Mouse (Mus musculus) liver, embryonic 16.5 days (tissue): ENCODE data around the gene Ccdc9. TPM values are rescaled to one million over a fixed set of nuclear protein-coding genes. Genes with fewer than 3 reads are reported as not detected.

Experiments used
- ATAC-seq: fragments of 200-750 bp; cut with Nextera tagmentation; 2 replicates; pipeline ENCODE4 v1.8.0; 2017; ENCODE audit warnings: low read depth, mild to moderate bottlenecking, moderate number of reproducible peaks, moderate library complexity
- H3K27ac ChIP-seq: fragments of 300-500 bp; sonication (generic); 2 replicates; pipeline ENCODE4 v1.5.1; 2014; ENCODE audit warnings: mild to moderate bottlenecking, low read length
- H3K27me3 ChIP-seq: fragments of 300-500 bp; sonication (generic); 2 replicates; pipeline ENCODE4 v1.6.1; 2014; ENCODE audit warnings: low read depth, low read length, mixed read lengths; ENCODE audit not compliant: control insufficient read depth, insufficient read depth
- H3K36me3 ChIP-seq: fragments of 300-500 bp; sonication (generic); 2 replicates; pipeline ENCODE4 v1.6.1; 2014; ENCODE audit warnings: mild to moderate bottlenecking; ENCODE audit not compliant: control insufficient read depth, insufficient read depth
- H3K4me1 ChIP-seq: fragments of 300-500 bp; sonication (generic); 2 replicates; pipeline ENCODE4 v1.6.1; 2014; ENCODE audit warnings: low read depth, low read length, mixed read lengths; ENCODE audit not compliant: control insufficient read depth
- H3K4me2 ChIP-seq: fragments of 300-500 bp; sonication (generic); 2 replicates; pipeline ENCODE4 v1.6.1; 2014; ENCODE audit warnings: low read depth, low read length, mixed read lengths
- H3K4me3 ChIP-seq: fragments of 300-500 bp; sonication (generic); 2 replicates; pipeline ENCODE4 v1.5.1; 2014; ENCODE audit warnings: low read depth, mild to moderate bottlenecking, low read length
- H3K9ac ChIP-seq: fragments of 300-500 bp; sonication (generic); 2 replicates; pipeline ENCODE4 v1.6.1; 2014; ENCODE audit warnings: low read depth, low read length
- H3K9me3 ChIP-seq: fragments of 300-500 bp; sonication (generic); replicated peaks from 2 replicates; pipeline ENCODE4 v1.6.1; 2016; ENCODE audit warnings: low read length; ENCODE audit not compliant: control insufficient read depth
- WGBS: fragments of 180-500 bp; shearing (Covaris S2); extraction: QIAGEN DNeasy Blood & Tissue Kit; methylation state at CpG from one replicate; pipeline ENCODE4 v1.1.7; 2014; ENCODE audit not compliant: insufficient replicate concordance; 5-methylcytosine and 5-hydroxymethylcytosine counted together
- polyA plus RNA-seq: library from polyadenylated mRNA; unstranded; fragments of >200 nt; fragmentation: Nextera tagmentation; extraction: Ambion mirVana; gene quantifications from 2 replicates; pipeline ENCODE4 v1.2.1, GENCODE M21; 2015

Gene Ccdc9
- polyA plus RNA-seq, 1 experiment from 2014 or later = 9.0 TPM

DNA sequence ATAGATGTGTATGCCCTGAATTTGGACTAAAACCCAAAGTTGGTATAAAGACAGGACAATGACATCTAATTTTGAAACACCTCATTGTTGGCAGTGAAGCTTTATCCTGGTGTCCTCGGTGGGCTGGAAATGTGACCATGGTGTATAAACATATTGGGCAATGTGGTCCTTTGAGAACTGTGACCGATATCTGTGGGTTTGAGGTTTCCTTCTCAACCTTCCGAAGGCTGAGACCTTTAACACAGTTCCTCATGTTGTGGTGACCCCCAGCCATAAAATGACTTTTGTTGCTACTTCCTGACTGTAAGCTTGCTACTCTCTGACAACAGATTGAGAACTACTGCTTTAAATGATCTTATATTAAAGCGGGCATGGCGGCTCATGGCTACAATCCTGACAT lies 35.9 kb downstream of the Ccdc9 start:
- H3K4me3 ChIP-seq = no peak overlapping the region
- no peaks in the 10 kb centered on the region for H3K9me3 ChIP-seq
- no peak for ATAC-seq
- H3K27ac ChIP-seq = no peak overlapping the region
- no peaks in the 10 kb centered on the region for H3K27me3 ChIP-seq
- H3K4me1 ChIP-seq = peaks cover 4% of the 10 kb centered on the region
- no peak overlapping the region for H3K4me2 ChIP-seq
- no peaks in the 10 kb centered on the region for H3K36me3 ChIP-seq
- no peak overlapping the region for H3K9ac ChIP-seq
- 7% methylated on average over 5 of the region's 5 CpGs for WGBS

DNA sequence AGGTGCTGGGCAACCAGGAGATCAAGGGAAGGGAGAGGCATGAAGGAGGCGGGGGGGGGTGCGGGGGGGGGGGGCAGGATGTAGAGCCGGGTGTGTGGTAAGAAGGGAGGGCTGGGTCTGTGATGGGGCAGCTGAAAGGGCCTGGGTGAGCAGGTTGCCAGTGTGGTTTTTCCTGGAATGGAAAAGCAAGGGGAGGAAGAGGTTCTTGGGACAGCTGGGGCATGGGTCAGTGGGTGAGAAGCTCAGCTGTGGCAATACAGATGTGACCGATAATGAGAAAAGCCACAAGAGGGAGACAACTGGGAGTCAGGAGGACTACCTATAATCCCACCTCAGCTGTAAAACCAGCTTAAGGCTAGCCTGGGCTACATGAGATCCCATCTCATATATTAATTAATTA lies 40.6 kb downstream of the Ccdc9 start:
- Histone ChIP-seq H3K4me1 (peaks cover 28% of the 10 kb centered on the region), H3K27ac (no peak overlapping the region), H3K4me3 (no peak overlapping the region), H3K9ac (no peak overlapping the region), H3K27me3 (no peaks in the 10 kb centered on the region), H3K36me3 (no peaks in the 10 kb centered on the region), H3K9me3 (no peaks in the 10 kb centered on the region), H3K4me2 (no peak overlapping the region)
- no peak for ATAC-seq
- 15% methylated on average over 2 of the region's 4 CpGs for WGBS

DNA sequence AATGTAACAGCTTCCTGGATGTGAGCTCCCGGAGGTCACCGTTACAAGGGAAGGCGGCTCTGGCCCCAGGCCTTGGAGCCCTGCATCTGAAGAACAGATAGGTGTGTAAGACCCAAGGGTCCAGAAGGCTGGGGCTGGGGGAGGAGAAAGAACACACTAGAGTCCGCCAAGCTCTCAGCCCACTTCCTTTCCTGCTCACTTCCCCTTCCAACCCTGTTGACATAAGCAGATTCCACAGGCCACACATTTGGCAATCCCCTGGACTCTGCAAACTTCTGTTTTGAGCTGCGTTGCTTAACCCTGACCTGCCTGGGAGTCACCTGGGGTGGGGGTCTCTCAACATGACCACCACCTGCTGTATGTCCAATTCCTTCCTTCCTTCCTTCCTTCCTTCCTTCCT lies 42.5 kb downstream of the Ccdc9 start, which contains the start of gene C5ar2:
Gene C5ar2 (minus strand): TSS at position 88 of the 400 bp plus-strand sequence.
- 46% methylated on average over 5 of the region's 5 CpGs for WGBS
- Histone ChIP-seq H3K27me3 (no peaks in the 10 kb centered on the region), H3K36me3 (no peaks in the 10 kb centered on the region), H3K4me1 (peaks cover 42% of the 10 kb centered on the region), H3K27ac (peak within 1 kb of the TSS; percentile 79), H3K9me3 (no peaks in the 10 kb centered on the region), H3K9ac (no peak within 1 kb of the TSS), H3K4me2 (no peak within 1 kb of the TSS), H3K4me3 (no peak within 1 kb of the TSS)
- ATAC-seq = peak; percentile 60

DNA sequence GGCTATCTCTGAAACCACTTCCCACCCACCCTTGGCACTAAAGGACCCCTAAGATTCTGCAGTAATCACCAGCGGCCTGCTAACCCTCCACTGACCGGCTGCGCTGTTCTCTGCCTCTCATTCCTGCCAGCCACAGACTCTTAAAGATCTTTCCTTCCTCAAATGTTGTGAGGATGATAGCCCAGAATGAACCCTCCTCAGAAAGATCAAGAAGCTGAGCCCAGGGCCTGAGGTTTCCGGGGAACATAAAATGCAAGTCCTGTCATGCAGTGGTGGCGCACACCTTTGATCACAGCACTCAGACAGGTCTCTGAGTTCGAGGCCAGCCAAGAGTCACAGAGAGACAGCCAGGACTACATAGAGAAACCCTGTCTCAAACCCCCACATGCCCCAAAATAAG lies 44.4 kb downstream of the Ccdc9 start:
- no peaks in the 10 kb centered on the region for H3K9me3 ChIP-seq
- no peaks in the 10 kb centered on the region for H3K27me3 ChIP-seq
- no peak overlapping the region for H3K4me2 ChIP-seq
- no peak overlapping the region for H3K9ac ChIP-seq
- 26% methylated on average over 6 of the region's 6 CpGs for WGBS
- no peak for ATAC-seq
- H3K4me1 ChIP-seq = peaks cover 42% of the 10 kb centered on the region
- no peaks in the 10 kb centered on the region for H3K36me3 ChIP-seq
- H3K4me3 ChIP-seq = no peak overlapping the region
- no peak overlapping the region for H3K27ac ChIP-seq

DNA sequence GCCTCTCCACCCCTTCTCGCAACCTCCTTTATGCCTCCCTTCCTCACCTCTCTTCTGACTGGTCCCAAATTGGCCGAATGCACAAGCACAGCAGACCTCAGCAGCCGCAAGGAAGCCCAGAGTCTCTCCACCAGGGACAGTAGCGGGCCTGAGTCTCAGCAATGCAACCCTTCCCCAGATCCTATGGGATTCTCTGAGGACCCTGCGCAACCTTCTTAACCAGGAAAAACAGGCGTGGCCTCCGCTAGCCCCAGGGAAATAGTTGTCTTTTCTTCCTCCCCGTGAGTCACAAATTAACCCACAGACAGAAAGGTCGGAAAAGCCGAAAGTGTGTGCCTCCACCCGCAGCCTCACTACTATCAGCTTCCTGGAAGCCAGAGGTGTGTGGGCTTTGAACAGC lies 44.8 kb downstream of the Ccdc9 start:
- Histone ChIP-seq H3K36me3 (no peaks in the 10 kb centered on the region; the same call in 1 of the 2 replicates), H3K9me3 (no peaks in the 10 kb centered on the region), H3K27me3 (no peaks in the 10 kb centered on the region), H3K27ac (0 out of 2 replicates have a peak overlapping the region, but pooled peaks have one; percentile 11), H3K4me3 (no peak overlapping the region), H3K4me2 (no peak overlapping the region), H3K9ac (no peak overlapping the region), H3K4me1 (peaks cover 42% of the 10 kb centered on the region)
- WGBS = 38% methylated on average over 11 of the region's 11 CpGs
- ATAC-seq = no peak

DNA sequence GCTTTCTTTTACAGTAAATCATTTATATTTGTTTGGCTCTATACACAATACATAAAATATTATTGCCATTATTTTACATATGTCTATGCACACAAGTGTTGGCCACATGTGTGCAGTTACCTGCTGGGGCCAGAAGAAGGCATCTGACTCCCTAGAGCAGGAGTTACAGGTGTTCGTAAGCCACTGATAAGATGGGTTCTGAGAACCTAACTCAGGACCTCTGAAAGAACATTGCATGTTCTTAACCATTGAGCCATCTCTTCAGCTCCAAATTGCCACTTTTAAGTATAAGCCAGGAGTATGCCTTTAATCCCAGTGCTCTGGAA lies 45.7 kb downstream of the Ccdc9 start:
- Histone ChIP-seq H3K9me3 (no peaks in the 10 kb centered on the region), H3K27me3 (no peaks in the 10 kb centered on the region), H3K27ac (peak overlapping the region; percentile 84; the same call in 1 of the 2 replicates), H3K9ac (no peak overlapping the region), H3K4me3 (no peak overlapping the region), H3K36me3 (no peaks in the 10 kb centered on the region; the same call in 1 of the 2 replicates), H3K4me2 (peak overlapping the region; percentile 32), H3K4me1 (peaks cover 42% of the 10 kb centered on the region)
- no peak for ATAC-seq
- 33% methylated on average over 1 of the region's 1 CpGs for WGBS

DNA sequence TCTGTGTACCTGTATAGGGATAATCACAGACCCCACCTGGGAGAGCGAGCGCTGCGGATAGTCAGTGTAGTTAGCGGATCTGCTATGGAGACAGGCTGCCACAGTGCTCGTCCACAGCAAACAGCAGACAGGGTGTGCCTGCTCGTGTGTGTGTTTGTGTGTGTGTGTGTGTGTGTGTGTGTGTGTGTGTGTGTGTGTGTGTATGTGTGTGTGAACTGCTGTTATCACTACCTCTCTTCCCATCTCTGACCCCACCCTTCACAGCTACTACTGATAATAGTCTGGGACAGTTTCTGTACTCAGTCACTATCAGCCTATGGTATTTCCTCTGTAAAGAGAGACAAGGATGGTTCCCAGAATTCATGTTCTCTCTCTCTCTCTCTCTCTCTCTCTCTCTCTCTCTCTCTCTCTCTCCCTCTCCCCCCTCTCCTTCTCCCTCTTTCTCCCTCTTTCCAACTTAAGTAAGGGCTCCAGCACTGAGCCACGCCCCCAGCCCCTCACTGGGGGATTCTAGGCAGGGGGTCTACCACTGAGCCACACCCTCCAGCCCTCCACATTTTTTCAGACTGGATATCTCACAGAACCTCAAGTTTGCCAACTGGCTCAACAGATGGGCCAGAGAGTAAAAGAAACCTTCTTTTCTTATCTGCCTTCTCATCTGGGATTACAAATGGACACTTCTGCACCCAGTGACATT lies 46.2 kb downstream of the Ccdc9 start:
- Histone ChIP-seq H3K9ac (peak overlapping the region; percentile 59), H3K4me1 (peaks cover 42% of the 10 kb centered on the region), H3K27me3 (no peaks in the 10 kb centered on the region), H3K4me3 (peak overlapping the region; percentile 45), H3K27ac (peak overlapping the region; percentile 84), H3K4me2 (peak overlapping the region; percentile 47), H3K9me3 (no peaks in the 10 kb centered on the region), H3K36me3 (no peaks in the 10 kb centered on the region; the same call in 1 of the 2 replicates)
- ATAC-seq = peak; percentile 87
- 34% methylated on average over 7 of the region's 7 CpGs for WGBS

DNA sequence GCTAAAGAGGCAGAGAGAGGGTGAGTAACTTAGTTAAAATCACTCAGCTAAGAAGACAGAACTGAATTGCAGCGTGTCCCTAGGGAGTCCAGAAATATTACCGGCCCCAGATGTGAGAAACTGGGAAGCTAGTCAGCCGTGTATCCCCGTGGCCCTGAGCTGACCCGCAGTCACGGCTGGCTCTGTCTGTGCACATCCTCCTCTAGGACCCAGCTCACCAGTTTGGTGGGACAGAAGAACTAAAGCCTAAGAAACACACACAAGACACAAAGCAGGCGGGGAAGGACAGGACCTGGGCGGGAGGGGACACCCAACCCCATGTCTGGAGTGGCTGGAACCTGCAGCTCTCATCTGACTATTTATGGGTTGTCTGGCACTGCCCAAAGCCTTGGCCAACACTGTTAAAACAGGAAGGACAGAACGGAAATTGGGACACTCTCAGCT lies 47.0 kb downstream of the Ccdc9 start:
- peak overlapping the region; percentile 47 for H3K4me2 ChIP-seq
- H3K36me3 ChIP-seq = no peaks in the 10 kb centered on the region; the same call in 1 of the 2 replicates
- no peaks in the 10 kb centered on the region for H3K27me3 ChIP-seq
- H3K9ac ChIP-seq = peak overlapping the region; percentile 59
- peaks cover 42% of the 10 kb centered on the region for H3K4me1 ChIP-seq
- peak overlapping the region; percentile 84 for H3K27ac ChIP-seq
- WGBS = 38% methylated on average over 9 of the region's 9 CpGs
- peak overlapping the region; percentile 45 for H3K4me3 ChIP-seq
- ATAC-seq = peak; percentile 18
- no peaks in the 10 kb centered on the region for H3K9me3 ChIP-seq

DNA sequence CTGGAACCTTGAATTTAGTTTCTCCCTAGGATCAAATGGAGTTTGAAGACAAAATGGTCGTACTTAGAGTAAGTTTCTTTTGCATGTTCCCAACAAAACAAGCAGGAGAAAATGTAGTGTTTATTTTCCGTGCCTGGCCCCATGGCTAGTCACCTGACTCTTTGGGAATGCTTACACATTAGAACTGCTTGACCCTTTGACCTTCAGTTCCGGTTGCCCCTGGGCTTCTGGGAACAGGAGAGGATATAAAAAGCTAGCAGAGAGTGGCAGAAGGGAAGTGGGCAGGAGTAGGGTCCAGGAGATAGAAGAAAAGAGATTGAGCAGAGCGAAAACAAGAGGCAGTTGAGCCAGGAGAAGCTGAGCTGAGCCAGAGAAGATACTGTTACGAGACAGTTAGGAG lies 56.7 kb downstream of the Ccdc9 start:
- 33% methylated on average over 5 of the region's 5 CpGs for WGBS
- no peaks in the 10 kb centered on the region for H3K36me3 ChIP-seq
- no peak overlapping the region for H3K4me2 ChIP-seq
- no peak overlapping the region for H3K27ac ChIP-seq
- peak; percentile 63; the same call in 1 of the 2 replicates for ATAC-seq
- H3K27me3 ChIP-seq = no peaks in the 10 kb centered on the region
- H3K9me3 ChIP-seq = peaks cover 4% of the 10 kb centered on the region; the same call in 1 of the 2 replicates
- H3K9ac ChIP-seq = no peak overlapping the region
- H3K4me1 ChIP-seq = no peaks in the 10 kb centered on the region
- H3K4me3 ChIP-seq = no peak overlapping the region
